Mouse (Mus musculus) liver, postnatal 0 days (tissue): Measurements from ENCODE around the gene Ccl6. TPM values are rescaled to one million over a fixed set of nuclear protein-coding genes. Genes with fewer than 3 reads are reported as not detected.

ENCODE experiments used
- ATAC-seq: fragments of 200-750 bp; cut with Nextera tagmentation; 2 replicates; pipeline ENCODE4 v1.8.0; 2017; ENCODE audit warnings: mild to moderate bottlenecking, moderate library complexity
- DNase-seq: peaks from one replicate; pipeline ENCODE4 v3.0.0-alpha.2; 2016
- H3K27ac ChIP-seq: fragments of 300-500 bp; sonication (generic); 2 replicates; pipeline ENCODE4 v1.5.1; 2014; ENCODE audit warnings: antibody characterized with exemption, moderate library complexity, mild to moderate bottlenecking, low read depth
- H3K27me3 ChIP-seq: fragments of 300-500 bp; sonication (generic); 2 replicates; pipeline ENCODE4 v1.6.1; 2014; ENCODE audit warnings: low read length, control low read depth, mixed read lengths; ENCODE audit not compliant: insufficient read depth
- H3K36me3 ChIP-seq: fragments of 300-500 bp; sonication (generic); replicated peaks from 2 replicates; pipeline ENCODE4 v1.6.1; 2014; ENCODE audit warnings: mild to moderate bottlenecking, control low read depth, low read length, moderate library complexity, mixed read lengths; ENCODE audit not compliant: insufficient read depth
- H3K4me1 ChIP-seq: fragments of 300-500 bp; sonication (generic); 2 replicates; pipeline ENCODE4 v1.6.1; 2014; ENCODE audit warnings: antibody characterized with exemption, mild to moderate bottlenecking, control low read depth; ENCODE audit not compliant: insufficient read depth
- H3K4me2 ChIP-seq: fragments of 300-500 bp; sonication (generic); 2 replicates; pipeline ENCODE4 v1.6.1; 2014; ENCODE audit warnings: low read depth, mild to moderate bottlenecking, low read length, moderate library complexity, mixed read lengths
- H3K4me3 ChIP-seq: fragments of 300-500 bp; sonication (generic); 2 replicates; pipeline ENCODE4 v1.5.1; 2014; ENCODE audit warnings: low read depth, low read length
- H3K9ac ChIP-seq: fragments of 300-500 bp; sonication (generic); replicated peaks from 2 replicates; pipeline ENCODE4 v1.6.1; 2014; ENCODE audit warnings: mild to moderate bottlenecking, moderate library complexity
- H3K9me3 ChIP-seq: fragments of 300-500 bp; sonication (generic); 2 replicates; pipeline ENCODE4 v1.6.1; 2016; ENCODE audit warnings: mild to moderate bottlenecking, control low read depth, low read length, mixed read lengths
- CTCF ChIP-seq: sonication (generic); IDR thresholded peaks from 2 replicates; pipeline ENCODE4 v1.5.1; 2016; ENCODE audit warnings: antibody characterized with exemption, low read depth
- EP300 ChIP-seq: IDR thresholded peaks from 2 replicates; pipeline ENCODE4 v1.6.1; 2016; ENCODE audit warnings: antibody characterized with exemption, low read depth, mild to moderate bottlenecking
- WGBS: fragments of 180-500 bp; shearing (Covaris S2); extraction: QIAGEN DNeasy Blood & Tissue Kit; methylation state at CpG from one replicate; pipeline ENCODE4 v1.1.7; 2014; ENCODE audit not compliant: insufficient replicate concordance; 5-methylcytosine and 5-hydroxymethylcytosine counted together
- polyA plus RNA-seq: library from polyadenylated mRNA; unstranded; fragments of >200 nt; fragmentation: Nextera tagmentation; extraction: Ambion mirVana; gene quantifications from 2 replicates; pipeline ENCODE4 v1.2.1, GENCODE M21; 2015

Gene Ccl6
- polyA plus RNA-seq, 1 experiment from 2014 or later = 55.2 TPM

DNA sequence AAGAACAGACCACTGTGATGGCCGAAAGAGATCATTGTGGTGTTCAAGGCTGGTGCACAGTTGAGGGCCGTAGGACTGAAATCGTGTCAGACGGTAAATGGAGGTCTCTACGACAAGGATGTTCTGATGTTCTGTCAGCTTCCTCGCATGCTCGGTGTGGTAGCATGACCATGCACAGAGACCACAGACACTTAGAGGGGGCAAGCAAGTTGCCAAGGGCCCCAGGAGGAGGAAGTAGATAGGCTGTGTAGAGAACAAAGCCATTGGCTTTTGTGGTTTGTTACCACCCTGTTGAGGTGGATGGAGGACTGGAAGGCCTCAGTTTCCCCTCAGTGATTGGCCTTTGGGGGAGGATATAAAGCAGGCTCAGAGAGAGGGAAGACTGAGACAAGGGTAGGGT is 23.6 kb downstream of the Ccl6 start:
- TF ChIP-seq CTCF (no peak), EP300 (no peak)
- 37% methylated on average over 7 of the region's 7 CpGs for whole genome bisulfite sequencing
- H3K4me1 ChIP-seq = peaks cover 14% of the 10 kb centered on the region
- ATAC-seq (no peak), DNase-seq (no peak)
- no peak overlapping the region for H3K9ac ChIP-seq
- peak overlapping the region; percentile 66; the same call in 1 of the 2 replicates for H3K27ac ChIP-seq
- H3K27me3 ChIP-seq = no peaks in the 10 kb centered on the region
- no peaks in the 10 kb centered on the region for H3K36me3 ChIP-seq
- H3K4me3 ChIP-seq = no peak overlapping the region
- no peak overlapping the region for H3K4me2 ChIP-seq
- no peaks in the 10 kb centered on the region for H3K9me3 ChIP-seq

DNA sequence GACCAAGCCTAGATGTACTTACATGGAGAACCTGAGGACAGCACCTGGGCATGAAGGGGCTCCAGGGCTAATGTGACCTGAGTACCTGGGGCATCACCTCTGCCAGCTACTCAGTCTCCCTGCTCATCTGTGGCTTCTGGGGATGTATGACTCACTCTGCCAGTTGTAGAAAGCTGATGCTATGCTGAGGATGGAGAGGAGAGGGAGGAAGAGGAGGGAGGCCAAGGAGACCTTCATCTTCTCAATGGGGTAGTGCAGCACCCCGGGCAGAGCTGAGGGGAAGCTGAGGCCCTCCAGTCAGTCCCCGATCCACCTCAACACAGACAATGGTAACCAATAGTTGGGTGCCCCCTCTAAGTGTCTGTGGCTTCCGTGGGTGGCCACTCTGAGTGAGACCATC is 24.1 kb downstream of the Ccl6 start:
- no peak for TF ChIP-seq CTCF
- no peak for TF ChIP-seq EP300
- DNase-seq (no peak), ATAC-seq (no peak)
- H3K9ac ChIP-seq = no peak overlapping the region
- no peaks in the 10 kb centered on the region for H3K36me3 ChIP-seq
- H3K4me2 ChIP-seq = no peak overlapping the region
- H3K4me3 ChIP-seq = no peak overlapping the region
- no peaks in the 10 kb centered on the region for H3K9me3 ChIP-seq
- 53% methylated on average over 3 of the region's 3 CpGs for WGBS
- peaks cover 17% of the 10 kb centered on the region for H3K4me1 ChIP-seq
- H3K27ac ChIP-seq = no peak overlapping the region
- no peaks in the 10 kb centered on the region for H3K27me3 ChIP-seq

DNA sequence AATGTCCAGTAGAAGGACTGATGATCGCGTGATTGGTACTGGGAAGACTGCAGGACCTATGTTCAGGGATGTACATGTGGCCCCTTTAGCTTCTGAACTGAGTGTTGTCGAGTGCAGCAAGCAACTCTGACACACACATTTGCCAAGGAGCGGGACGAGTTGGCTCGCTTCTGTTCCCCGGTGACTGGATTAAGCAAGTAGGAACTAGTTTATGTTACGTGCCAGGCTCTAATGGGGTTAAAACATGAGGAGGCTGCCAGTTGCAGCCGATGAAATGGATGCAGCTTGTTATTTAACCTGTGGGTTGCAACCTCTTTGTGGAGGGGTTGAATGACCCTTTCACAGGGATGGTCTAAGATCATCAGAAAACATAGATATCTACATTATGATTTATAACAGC is 24.8 kb downstream of the Ccl6 start:
- peaks cover 22% of the 10 kb centered on the region for H3K4me1 ChIP-seq
- TF ChIP-seq EP300 = no peak
- TF ChIP-seq CTCF = no peak
- DNase-seq (no peak), ATAC-seq (no peak)
- H3K36me3 ChIP-seq = no peaks in the 10 kb centered on the region
- WGBS = 74% methylated on average over 9 of the region's 9 CpGs
- no peaks in the 10 kb centered on the region for H3K9me3 ChIP-seq
- H3K27me3 ChIP-seq = no peaks in the 10 kb centered on the region
- H3K4me2 ChIP-seq = no peak overlapping the region
- H3K27ac ChIP-seq = no peak overlapping the region
- H3K9ac ChIP-seq = no peak overlapping the region
- H3K4me3 ChIP-seq = no peak overlapping the region

DNA sequence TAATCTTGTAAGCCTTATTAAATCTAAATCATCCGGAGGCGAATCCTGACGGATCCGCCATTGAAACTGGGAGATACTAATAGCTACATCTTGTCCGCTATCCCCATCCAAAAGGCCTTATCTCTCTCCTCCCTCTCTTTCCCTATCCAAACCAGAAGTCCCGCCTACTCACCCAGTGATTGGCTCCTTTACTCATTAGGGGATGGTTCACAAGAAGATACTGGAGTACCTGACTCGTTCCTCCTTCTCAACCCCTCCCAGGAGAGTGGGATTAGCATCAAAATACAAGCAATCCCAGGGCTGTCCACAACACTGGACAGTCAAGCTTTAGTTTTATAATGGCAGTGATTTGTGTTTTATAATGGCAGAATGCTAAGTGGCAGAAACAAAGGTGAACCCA is 25.6 kb downstream of the Ccl6 start:
- WGBS = 73% methylated on average over 7 of the region's 7 CpGs
- no peak for TF ChIP-seq EP300
- TF ChIP-seq CTCF = no peak
- Histone ChIP-seq H3K9me3 (no peaks in the 10 kb centered on the region), H3K27ac (no peak overlapping the region), H3K36me3 (no peaks in the 10 kb centered on the region), H3K27me3 (no peaks in the 10 kb centered on the region), H3K4me3 (no peak overlapping the region), H3K4me2 (no peak overlapping the region), H3K9ac (no peak overlapping the region), H3K4me1 (peaks cover 23% of the 10 kb centered on the region)
- DNase-seq (no peak), ATAC-seq (no peak)

DNA sequence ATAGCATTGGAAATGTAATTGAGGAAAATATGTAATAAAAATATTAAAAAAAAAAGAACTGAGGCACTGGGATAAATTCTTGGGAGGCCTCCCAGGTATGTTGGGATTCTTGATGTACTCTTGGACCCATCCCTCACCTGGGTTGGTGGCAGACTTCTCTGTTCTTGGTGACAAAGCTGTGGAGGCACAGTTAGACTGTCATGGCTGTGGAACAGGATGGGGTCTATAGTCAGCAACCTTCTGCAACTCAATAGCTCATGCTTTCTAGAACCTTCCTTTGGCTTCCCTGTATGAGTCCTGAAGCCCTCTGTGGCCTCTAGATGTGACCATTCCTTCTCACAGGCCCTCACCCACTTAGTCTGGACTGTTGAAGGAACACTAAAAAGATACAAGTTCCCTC is 26.3 kb downstream of the Ccl6 start:
- Histone ChIP-seq H3K4me3 (no peak overlapping the region), H3K4me1 (peaks cover 27% of the 10 kb centered on the region), H3K36me3 (no peaks in the 10 kb centered on the region), H3K27me3 (no peaks in the 10 kb centered on the region), H3K27ac (no peak overlapping the region), H3K9me3 (no peaks in the 10 kb centered on the region), H3K9ac (no peak overlapping the region), H3K4me2 (no peak overlapping the region)
- TF ChIP-seq CTCF = no peak
- TF ChIP-seq EP300 = no peak
- DNase-seq (no peak), ATAC-seq (no peak)

DNA sequence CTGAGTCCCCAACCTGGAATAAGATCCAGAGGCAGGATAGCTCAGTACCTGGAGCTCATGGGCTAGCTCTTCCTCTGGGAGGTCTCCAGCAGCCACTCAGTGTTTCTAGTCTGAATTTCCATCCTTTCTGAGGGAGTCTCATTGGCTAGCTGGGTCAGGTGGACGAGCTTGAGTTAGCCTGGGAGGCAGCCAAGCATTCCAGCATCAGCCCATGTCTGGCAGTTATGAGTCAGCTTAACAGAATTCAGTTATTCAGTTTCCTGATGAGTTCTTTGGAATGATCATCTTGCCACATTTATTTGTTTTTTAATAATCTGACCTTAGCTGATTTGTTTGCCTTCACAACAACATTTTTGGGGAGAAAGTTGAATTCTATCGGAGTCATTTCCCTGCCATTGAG is 29.1 kb downstream of the Ccl6 start:
- H3K9ac ChIP-seq = no peak overlapping the region
- no peak for TF ChIP-seq EP300
- TF ChIP-seq CTCF = no peak
- no peak overlapping the region for H3K4me3 ChIP-seq
- H3K27ac ChIP-seq = no peak overlapping the region
- ATAC-seq = peak; percentile 47; the same call in 1 of the 2 replicates
- H3K4me2 ChIP-seq = no peak overlapping the region
- WGBS = 67% methylated on average over 2 of the region's 2 CpGs
- H3K36me3 ChIP-seq = no peaks in the 10 kb centered on the region
- DNase-seq = no peak
- peaks cover 13% of the 10 kb centered on the region for H3K4me1 ChIP-seq
- H3K9me3 ChIP-seq = no peaks in the 10 kb centered on the region
- H3K27me3 ChIP-seq = no peaks in the 10 kb centered on the region

DNA sequence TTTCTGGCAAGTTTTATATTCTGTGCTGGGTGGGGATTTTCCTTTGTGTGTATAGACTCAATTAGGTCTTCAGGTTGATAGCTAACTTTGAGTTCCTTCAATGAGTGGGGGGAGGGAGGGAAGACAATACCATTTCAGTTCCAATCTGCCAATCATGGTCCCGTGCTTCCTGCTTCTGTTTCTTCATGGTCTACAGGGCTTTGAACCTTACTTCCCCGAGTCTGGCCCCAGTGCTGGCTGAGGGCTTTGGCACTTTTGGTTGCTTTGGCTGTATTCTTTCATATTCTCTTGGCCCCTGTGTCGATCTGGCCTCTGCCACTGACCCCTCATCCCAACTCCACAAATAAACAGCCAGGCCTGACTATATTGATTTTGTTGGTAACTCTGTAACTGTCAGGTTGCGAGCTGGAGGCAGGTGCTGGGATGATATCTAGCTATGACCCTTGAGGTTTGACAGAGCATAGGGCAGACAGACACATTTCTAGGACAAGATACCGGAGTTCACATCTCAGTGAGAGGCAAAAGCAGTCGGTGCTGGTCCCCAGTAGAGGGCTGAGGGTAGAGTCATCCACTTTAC is 30.5 kb downstream of the Ccl6 start:
- Histone ChIP-seq H3K9me3 (no peaks in the 10 kb centered on the region), H3K4me3 (no peak overlapping the region), H3K4me2 (no peak overlapping the region), H3K27ac (peak overlapping the region; percentile 76), H3K36me3 (no peaks in the 10 kb centered on the region), H3K27me3 (no peaks in the 10 kb centered on the region), H3K9ac (no peak overlapping the region), H3K4me1 (peaks cover 13% of the 10 kb centered on the region)
- WGBS = 41% methylated on average over 6 of the region's 6 CpGs
- TF ChIP-seq EP300 (no peak), CTCF (no peak)
- DNase-seq (peak; percentile 39), ATAC-seq (peak; percentile 92)
